Mouse (Mus musculus) liver, adult 2 months (tissue): ENCODE data around the gene Cmip. TPM values are rescaled to one million over a fixed set of nuclear protein-coding genes. Genes with fewer than 3 reads are reported as not detected.
A peak's percentile ranks its signal among the peaks of the same experiment; 100 is the strongest.

Experiments
- DNase-seq: peaks from one replicate; pipeline ENCODE4 v3.0.0-alpha.2; 2011; ENCODE audit warnings: low read depth, low spot score; ENCODE audit errors: extremely low read depth
- H3K27ac ChIP-seq: fragments of 200-500 bp; replicated peaks from 2 replicates; pipeline ENCODE4 v1.5.1; 2012; ENCODE audit warnings: low read depth, mild to moderate bottlenecking, control low read depth, inconsistent platforms, low read length; ENCODE audit not compliant: insufficient read depth
- H3K27me3 ChIP-seq: fragments of 200-500 bp; 2 replicates; pipeline ENCODE4 v1.6.1; 2012; ENCODE audit warnings: mild to moderate bottlenecking, moderate library complexity, low read length, inconsistent platforms; ENCODE audit not compliant: control insufficient read depth, insufficient read depth
- H3K36me3 ChIP-seq: fragments of 200-500 bp; 2 replicates; pipeline ENCODE4 v1.6.1; 2012; ENCODE audit warnings: low read length, inconsistent platforms; ENCODE audit not compliant: control insufficient read depth, insufficient read depth
- H3K4me1 ChIP-seq: fragments of 200-500 bp; 2 replicates; pipeline ENCODE4 v1.6.1; 2011; ENCODE audit warnings: low read length; ENCODE audit not compliant: control insufficient read depth, insufficient read depth
- H3K4me3 ChIP-seq: fragments of 200-500 bp; 2 replicates; pipeline ENCODE4 v1.5.1; 2011; ENCODE audit warnings: low read depth, mild to moderate bottlenecking, control low read depth, low read length, moderate library complexity; ENCODE audit not compliant: insufficient read depth
- H3K79me2 ChIP-seq: fragments of 200-500 bp; 2 replicates; pipeline ENCODE4 v1.6.1; 2012; ENCODE audit warnings: inconsistent platforms, mild to moderate bottlenecking, low read length, moderate library complexity; ENCODE audit not compliant: control insufficient read depth, insufficient read depth
- H3K9ac ChIP-seq: fragments of 200-500 bp; 2 replicates; pipeline ENCODE4 v1.6.1; 2012; ENCODE audit warnings: low read depth, mild to moderate bottlenecking, control low read depth, inconsistent platforms, low read length
- CTCF ChIP-seq: fragments of 200-500 bp; IDR thresholded peaks from 2 replicates; pipeline ENCODE4 v1.5.1; 2011; ENCODE audit warnings: low read depth, low read length, control low read depth
- POLR2A ChIP-seq: fragments of 200-500 bp; IDR thresholded peaks from 2 replicates; pipeline ENCODE4 v1.6.1; 2011; ENCODE audit warnings: low read length, control low read depth; ENCODE audit not compliant: insufficient read depth; ENCODE audit errors: extremely low read depth
- WGBS: fragments of 180-500 bp; shearing (Covaris S2); methylation state at CpG from one replicate; pipeline ENCODE4 v1.1.7; 2018; 5-methylcytosine and 5-hydroxymethylcytosine counted together
- polyA plus RNA-seq: library from polyadenylated mRNA; depleted of rRNA; stranded (reverse); fragments of >200 nt; gene quantifications from 2 replicates; pipeline ENCODE4 v1.2.3, GENCODE M21; 2012
- total RNA-seq: library from RNA; depleted of rRNA; stranded (reverse); fragments of >200 nt; gene quantifications from 2 replicates; pipeline ENCODE4 v1.2.3, GENCODE M21; 2014

Cmip gene
- total and polyA plus RNA-seq, 2 experiments = 8.8 to 21.0 TPM

DNA sequence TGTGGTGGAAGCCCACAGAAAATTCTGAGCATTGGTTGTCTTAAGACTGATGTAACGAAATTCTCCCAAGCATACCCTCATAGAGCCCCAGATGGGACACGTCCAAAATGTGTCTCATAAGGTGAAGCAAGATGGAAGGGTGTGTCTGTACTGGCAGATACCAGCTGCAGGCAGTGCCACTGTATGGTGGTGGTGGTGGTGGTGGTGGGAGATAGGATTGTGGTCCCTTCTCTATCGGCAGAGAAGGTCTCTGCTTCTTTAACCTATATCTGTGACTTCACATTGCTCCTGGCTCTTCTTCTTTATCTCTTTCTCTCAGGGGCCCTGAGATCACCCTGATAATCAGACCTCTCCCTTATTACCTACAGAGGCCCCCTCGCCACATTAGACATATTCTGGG lies 92.7 kb downstream of the Cmip start:
- peaks cover 35% of the 10 kb centered on the region for H3K79me2 ChIP-seq
- no peak overlapping the region for H3K9ac ChIP-seq
- H3K27me3 ChIP-seq = no peaks in the 10 kb centered on the region
- no peaks in the 10 kb centered on the region for H3K36me3 ChIP-seq
- peaks cover 17% of the 10 kb centered on the region for H3K4me1 ChIP-seq
- no peak for DNase-seq
- no peak overlapping the region for H3K4me3 ChIP-seq
- 92% methylated on average over 4 of the region's 4 CpGs for WGBS
- H3K27ac ChIP-seq = no peak overlapping the region
- TF ChIP-seq POLR2A (no peak), CTCF (no peak)

DNA sequence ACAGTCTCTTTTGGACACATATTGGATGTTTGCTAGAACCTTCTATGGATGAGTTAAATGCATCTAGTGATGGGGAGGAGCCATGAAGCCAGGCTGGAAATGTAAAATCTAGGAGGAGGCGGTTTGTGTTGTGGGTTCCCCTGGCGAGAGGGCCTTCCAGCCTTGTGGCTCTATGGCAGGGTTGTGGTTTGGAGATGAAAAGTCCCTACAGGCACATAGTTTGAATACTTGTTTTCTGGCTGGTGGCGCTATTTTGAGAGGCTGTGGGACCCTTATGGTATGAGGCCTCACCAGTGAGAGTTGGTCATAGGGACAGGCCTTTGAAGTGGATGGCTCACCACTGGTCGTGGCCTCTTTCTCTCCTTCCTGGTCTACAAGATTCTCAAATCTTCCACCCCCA lies 95.2 kb downstream of the Cmip start:
- H3K4me1 ChIP-seq = peaks cover 32% of the 10 kb centered on the region

DNA sequence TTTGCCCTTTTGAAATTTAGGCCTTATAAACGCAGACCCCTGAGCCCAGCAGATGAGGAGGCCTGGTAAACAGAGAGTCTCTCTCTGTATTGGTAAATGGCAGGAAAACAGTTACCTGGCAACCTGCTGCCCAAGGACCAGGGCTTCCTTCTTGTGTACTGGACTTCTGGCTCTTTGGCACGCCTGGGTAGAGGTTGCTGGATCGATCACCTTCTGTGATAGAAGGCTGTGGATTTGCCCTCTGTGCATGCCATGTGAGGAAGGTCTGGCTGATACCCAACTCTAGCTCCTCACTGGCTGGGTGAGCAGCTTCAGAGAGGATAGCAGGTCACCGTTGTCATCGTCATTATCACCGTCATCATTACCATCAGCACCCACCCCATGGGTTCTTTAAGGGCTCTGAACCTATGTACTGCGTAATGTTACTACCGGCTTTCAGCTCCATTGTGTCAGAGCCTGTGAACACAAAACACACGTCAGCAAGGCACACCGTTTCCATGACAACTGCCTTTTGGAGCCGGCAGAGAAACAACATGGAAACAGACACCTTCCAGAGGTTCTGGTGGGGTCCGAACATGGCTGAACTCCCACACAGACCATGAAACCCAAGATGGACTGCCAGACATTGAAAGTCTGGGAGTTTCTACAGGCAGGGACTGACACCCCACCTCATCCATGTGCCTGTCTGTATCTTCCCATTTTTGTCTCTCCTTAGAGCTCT lies 98.4 kb downstream of the Cmip start:
- 24% methylated on average over 12 of the region's 12 CpGs for WGBS
- no peaks in the 10 kb centered on the region for H3K36me3 ChIP-seq
- TF ChIP-seq POLR2A (no peak), CTCF (no peak)
- peak; percentile 96 for DNase-seq
- no peaks in the 10 kb centered on the region for H3K27me3 ChIP-seq
- no peak overlapping the region for H3K4me3 ChIP-seq
- no peak overlapping the region for H3K27ac ChIP-seq
- H3K4me1 ChIP-seq = peaks cover 30% of the 10 kb centered on the region
- no peak overlapping the region for H3K9ac ChIP-seq
- H3K79me2 ChIP-seq = peaks cover 64% of the 10 kb centered on the region

More for the DNA sequence above, 95.2 kb downstream of the Cmip start:
- Histone ChIP-seq H3K36me3 (no peaks in the 10 kb centered on the region), H3K27me3 (no peaks in the 10 kb centered on the region), H3K9ac (no peak overlapping the region), H3K4me3 (no peak overlapping the region), H3K79me2 (peaks cover 45% of the 10 kb centered on the region), H3K27ac (no peak overlapping the region)
- TF ChIP-seq CTCF = no peak
- TF ChIP-seq POLR2A = no peak
- 94% methylated on average over 4 of the region's 4 CpGs for WGBS
- no peak for DNase-seq

DNA sequence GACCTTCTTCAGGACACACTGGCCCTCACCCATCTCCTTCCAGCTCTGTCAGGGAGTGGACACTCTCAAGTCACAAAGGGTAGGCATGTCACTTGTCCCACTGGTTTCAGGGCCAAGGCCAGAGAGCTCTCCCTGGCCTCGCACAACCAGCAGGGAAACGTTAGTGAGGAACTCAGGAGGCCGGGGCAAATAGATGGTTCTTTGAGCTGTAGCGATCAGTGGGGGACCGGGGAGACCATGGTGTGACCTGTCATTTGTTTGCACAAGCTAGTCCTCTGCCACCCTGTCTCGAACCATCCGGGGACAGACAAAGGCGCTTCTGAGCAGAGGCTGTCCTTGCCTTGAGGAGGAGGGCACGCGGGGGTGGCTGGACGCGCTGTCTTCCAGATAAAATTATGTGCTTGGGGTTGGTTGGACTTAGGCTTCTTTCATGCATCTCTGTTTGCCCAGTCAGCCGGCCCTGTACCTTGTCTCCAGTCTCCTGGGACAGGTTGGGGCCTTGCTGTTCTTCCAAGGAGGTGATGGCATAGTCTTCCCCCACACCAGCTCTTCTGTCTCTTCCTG lies 99.3 kb downstream of the Cmip start:
- Histone ChIP-seq H3K27ac (no peak overlapping the region), H3K4me3 (no peak overlapping the region), H3K36me3 (no peaks in the 10 kb centered on the region), H3K79me2 (peaks cover 69% of the 10 kb centered on the region), H3K9ac (no peak overlapping the region), H3K27me3 (no peaks in the 10 kb centered on the region), H3K4me1 (peaks cover 30% of the 10 kb centered on the region)
- no peak for TF ChIP-seq POLR2A
- no peak for TF ChIP-seq CTCF
- WGBS = 78% methylated on average over 13 of the region's 13 CpGs
- no peak for DNase-seq

DNA sequence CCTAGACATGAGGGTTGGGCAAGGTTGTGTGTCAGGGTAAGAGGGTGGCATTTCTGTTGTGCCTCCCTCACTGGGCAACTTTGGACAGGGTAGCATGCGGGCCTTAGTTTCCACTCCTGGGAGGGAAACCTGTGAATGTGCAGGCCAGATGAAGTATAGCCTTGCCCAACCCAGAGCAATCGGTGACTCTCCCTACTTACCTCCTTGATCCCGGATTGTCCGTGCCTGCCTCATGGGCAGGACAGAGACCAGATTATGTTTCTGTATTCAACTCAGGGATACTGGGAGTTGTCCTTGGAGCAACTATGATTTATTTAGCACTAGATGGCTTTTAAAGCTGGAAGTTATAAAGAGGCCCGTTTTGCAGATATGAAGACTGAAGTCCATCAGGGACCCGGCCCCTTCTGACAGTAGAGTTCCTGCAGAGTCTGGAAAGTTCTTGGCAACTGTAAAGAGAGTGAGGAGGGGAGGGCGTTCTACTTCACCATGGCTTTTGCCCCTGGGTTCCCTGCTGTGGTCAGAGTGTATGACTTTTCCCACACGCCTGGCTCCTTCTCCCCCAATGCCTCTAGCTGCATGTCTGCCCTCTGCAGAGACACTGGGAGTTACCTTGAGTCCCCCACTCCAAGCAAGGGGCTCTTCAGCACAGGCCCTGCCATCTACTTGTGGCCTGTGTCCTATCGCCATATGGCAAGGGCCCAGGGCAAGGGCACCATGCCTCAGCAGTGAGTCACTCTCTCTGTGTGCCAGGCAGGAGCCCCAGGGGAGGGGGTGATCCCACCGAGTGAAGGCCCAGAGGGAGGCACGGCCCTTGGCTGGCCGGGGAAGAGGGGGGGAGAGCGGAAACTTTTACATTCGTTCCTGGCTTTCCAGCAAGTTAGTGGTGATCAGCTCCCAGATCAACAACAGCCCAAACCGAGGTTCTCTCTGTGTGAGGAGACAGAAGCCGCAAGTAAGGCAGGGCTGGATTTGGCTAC lies 100.9 kb downstream of the Cmip start:
- Histone ChIP-seq H3K27me3 (no peaks in the 10 kb centered on the region), H3K4me1 (peaks cover 37% of the 10 kb centered on the region), H3K9ac (peak overlapping the region; percentile 31; the same call in 1 of the 2 replicates), H3K27ac (peak overlapping the region; percentile 50; the same call in 1 of the 2 replicates), H3K36me3 (no peaks in the 10 kb centered on the region), H3K4me3 (no peak overlapping the region), H3K79me2 (peaks cover 67% of the 10 kb centered on the region)
- no peak for TF ChIP-seq CTCF
- no peak for TF ChIP-seq POLR2A
- no peak for DNase-seq
- WGBS = 53% methylated on average over 16 of the region's 16 CpGs
